Mouse (Mus musculus): Measurements from ENCODE around the gene Tmem79.
"Not testable (repeated sequence)": the region's sequence is repeated elsewhere in the genome, so short reads cannot be mapped to it uniquely, and the experiment has no call there.

Gene Tmem79

DNA sequence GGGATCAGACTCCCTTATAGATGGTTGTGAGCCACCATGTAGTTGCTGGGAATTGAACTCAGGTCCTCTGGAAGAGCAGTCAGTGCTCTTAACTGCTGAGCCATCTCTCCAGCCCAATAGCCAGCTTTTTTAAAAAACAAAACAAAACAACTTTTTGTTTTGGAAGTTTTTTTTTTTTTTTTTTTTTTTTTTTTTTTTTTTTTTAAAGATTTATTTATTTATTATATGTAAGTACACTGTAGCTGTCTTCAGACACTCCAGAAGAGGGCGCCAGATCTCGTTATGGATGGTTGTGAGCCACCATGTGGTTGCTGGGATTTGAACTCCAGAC is 50.4 kb downstream of the Tmem79 start:
- not testable (repeated sequence) for DNase-seq (ENCODE audit: low spot score in 2 of 2)

DNA sequence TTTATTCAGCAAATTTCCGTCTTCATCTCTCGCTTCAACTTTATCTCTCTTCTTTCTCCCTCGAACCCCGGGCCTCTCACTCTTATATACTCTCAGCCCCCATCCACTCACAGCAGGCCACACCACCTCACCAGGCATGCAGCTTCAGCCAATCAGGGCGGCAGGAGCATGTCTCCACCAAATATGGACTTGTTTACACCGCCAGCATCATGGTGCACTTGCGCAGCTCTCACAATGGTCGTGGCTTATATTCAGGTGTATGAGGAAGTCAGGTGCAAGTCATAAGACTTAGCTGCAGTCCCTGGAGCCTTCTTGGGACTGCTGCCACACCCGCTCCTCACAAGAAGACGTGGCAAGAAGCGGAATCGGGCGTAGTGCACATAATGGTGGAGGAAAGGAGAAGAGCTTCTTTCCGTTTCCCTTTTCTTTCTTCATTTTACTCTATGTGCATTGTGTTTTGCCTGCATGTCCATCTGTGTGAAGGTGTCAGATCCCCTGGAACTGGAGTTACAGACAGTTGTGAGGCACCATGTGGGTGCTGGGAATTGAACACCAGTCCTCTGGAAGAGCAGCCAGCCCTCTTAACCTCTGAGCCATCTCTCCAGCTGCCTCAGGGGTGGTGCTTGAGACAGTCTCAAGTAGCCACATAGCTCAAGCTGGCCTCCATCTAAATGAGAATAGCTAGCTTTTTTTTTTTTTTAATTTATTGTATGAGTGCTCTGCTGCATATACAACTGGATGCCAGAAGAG is 51.0 kb downstream of the Tmem79 start:
- DNase-seq (ENCODE audit: low spot score in 2 of 2): not testable (repeated sequence)

DNA sequence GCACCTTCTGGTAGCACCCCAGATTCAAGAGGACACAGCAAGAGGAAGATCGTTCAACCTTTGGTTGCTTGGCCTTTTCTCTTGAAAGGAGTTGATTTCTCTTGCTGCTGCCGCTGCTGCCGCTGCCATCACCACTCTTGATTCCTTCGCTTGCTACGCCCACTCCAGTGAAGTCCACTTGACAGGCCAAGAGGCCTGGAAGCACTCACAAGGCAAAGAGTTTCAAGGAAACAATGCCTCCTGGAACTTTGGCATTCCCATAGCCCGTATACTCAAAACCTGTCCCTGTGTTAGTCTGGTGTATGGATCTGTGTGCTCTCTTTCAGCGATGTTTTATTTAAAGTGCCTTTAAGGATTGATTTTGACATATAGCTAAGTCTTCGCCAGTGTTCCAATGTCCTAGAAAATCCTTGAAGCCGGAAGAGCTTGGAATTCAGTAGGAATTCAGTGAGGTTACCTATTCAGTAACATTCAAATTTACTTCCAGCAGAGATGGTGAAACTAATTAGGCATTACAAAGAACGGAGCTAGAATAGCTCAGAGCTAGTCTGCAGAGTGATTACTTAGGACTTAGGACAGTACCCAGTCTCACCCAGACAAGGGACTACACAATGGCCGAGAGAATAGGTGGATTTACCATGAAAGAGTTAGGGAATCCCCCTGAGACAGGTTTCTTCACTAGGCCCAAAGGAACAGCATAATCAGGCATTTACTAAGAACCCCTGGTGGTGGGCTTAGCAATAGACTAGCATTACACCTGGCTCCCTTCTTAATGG is 54.6 kb downstream of the Tmem79 start:
- not testable (repeated sequence) for DNase-seq (ENCODE audit: low spot score in 2 of 2)

DNA sequence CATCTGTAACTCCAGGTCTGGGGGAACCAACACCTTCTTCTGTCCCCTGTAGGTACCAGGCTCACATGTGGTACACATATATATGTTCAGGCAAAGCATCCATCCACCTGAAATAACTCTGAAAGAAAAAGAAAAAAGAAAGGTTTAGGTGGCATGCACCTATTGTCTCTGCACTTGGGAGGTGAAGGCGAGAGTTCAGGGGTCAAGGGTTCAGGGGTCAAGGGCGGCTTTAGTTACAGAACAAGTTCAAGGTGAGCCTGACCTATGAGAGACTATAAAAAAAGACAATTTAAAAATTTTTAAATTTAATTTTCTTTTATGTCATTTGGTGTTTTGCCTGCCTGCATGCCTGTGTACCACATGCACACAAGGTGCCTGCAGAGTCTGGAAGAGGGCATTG is 55.9 kb downstream of the Tmem79 start:
- DNase-seq (ENCODE audit: low spot score in 2 of 2): no peak
